Mouse (Mus musculus): ENCODE results near the gene Gm15737.

- no peak for TF ChIP-seq EP300 (IDR thresholded peaks at IDR 0.05; ENCODE audit: low read depth)
- no peak for TF ChIP-seq CTCF (IDR thresholded peaks at IDR 0.05; ENCODE audit: low read depth)
These were observed 52.0 kb downstream of the Gm15737 start for GRCm38 (mm10) chr6:92920938-92921689.

All from liver, embryonic 14.5 days (tissue).